In the genomic region with DNA sequence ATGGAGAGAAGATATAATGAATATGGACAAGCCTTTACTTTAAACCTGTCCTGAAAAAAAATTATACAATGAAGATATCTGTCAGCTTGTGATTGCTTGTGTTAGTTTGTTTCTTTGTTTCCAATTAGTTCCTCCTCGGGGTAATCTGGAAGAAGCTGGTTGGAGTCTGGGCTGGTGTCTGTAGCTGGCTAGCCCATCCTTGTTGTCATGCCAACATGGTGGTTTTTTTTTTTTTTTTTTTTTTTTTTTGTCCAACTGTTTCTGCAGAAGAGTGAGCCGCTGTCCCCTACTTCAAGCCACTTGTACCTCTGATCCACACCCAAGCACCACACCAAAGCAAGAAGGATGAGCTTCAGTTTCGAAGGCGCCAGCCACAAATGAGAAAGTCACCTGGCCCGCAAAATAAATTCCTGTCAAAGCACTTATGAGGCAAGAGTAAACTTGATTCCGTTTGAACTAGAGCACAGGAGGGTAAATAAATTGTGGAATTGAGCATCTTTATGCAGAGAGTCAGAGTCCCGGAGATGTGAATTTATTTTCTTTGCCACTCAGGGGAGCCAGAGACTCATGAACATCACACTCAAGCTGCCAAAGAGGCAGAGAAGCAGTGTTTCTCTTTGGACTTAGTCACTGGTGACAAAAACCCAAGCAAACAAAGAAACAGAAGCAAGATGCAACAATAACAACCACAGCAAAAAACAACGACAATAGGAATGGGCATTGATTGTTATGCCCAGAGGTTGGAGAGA, we compare ENCODE assay signal across 10 mouse cellular contexts. TPM values are rescaled to one million over a fixed set of nuclear protein-coding genes. Genes with fewer than 3 reads are reported as not detected.
DNase-seq lines count a peak whose midpoint lies in the region; ATAC-seq and TF ChIP-seq lines count a peak whose summit lies in the region.
"Had no signal": no experiment of that assay in that cellular context is flagged by ENCODE, and none has a peak within 500 bp of the region (broad histone marks: within the 10 kb centered on the region; RNA-seq: fewer than 3 reads in every experiment).

No protein-coding gene starts in this region.

- TF ChIP-seq CTCF in hindbrain, postnatal 0 days (IDR thresholded peaks at IDR 0.05; ENCODE audit: low read depth) = peak; percentile 60
- TF ChIP-seq CTCF in midbrain, postnatal 0 days (IDR thresholded peaks at IDR 0.05) = peak; percentile 76

- H3K4me3 ChIP-seq in forebrain, embryonic 15.5 days = no peak overlapping the region
- no peak overlapping the region for H3K4me3 ChIP-seq in forebrain, embryonic 13.5 days
- no peak overlapping the region for H3K4me3 ChIP-seq in hindbrain, postnatal 0 days (ENCODE audit: low read length)
- no peak overlapping the region for H3K4me3 ChIP-seq in midbrain, postnatal 0 days (ENCODE audit: low read depth, low read length)
- H3K4me3 ChIP-seq: embryonic facial prominence, embryonic 10.5 days had no signal

- H3K27me3 ChIP-seq in forebrain, embryonic 15.5 days = no peaks in the 10 kb centered on the region
- H3K27me3 ChIP-seq in forebrain, embryonic 13.5 days = no peaks in the 10 kb centered on the region
- no peaks in the 10 kb centered on the region for H3K27me3 ChIP-seq in hindbrain, postnatal 0 days (ENCODE audit: insufficient read depth, low read length)
- no peaks in the 10 kb centered on the region for H3K27me3 ChIP-seq in midbrain, postnatal 0 days (ENCODE audit: insufficient read depth, low read length)

- H3K9me3 ChIP-seq in forebrain, embryonic 15.5 days = no peaks in the 10 kb centered on the region
- H3K9me3 ChIP-seq in forebrain, embryonic 13.5 days (replicated peaks) = no peaks in the 10 kb centered on the region
- H3K9me3 ChIP-seq in hindbrain, postnatal 0 days (ENCODE audit: low read length) = no peaks in the 10 kb centered on the region
- no peaks in the 10 kb centered on the region for H3K9me3 ChIP-seq in midbrain, postnatal 0 days (ENCODE audit: low read length)
- H3K9me3 ChIP-seq: embryonic facial prominence, embryonic 10.5 days had no signal

- H3K27ac ChIP-seq in forebrain, embryonic 15.5 days (replicated peaks) = no peak overlapping the region
- H3K27ac ChIP-seq in forebrain, embryonic 13.5 days = no peak overlapping the region
- H3K27ac ChIP-seq in hindbrain, postnatal 0 days = 0 out of 2 replicates have a peak overlapping the region, but pooled peaks have one; percentile 36
- H3K27ac ChIP-seq in midbrain, postnatal 0 days (ENCODE audit: low read depth, low read length) = peak overlapping the region; percentile 51
- H3K27ac ChIP-seq: embryonic facial prominence, embryonic 10.5 days; macrophage had no signal

- no peaks in the 10 kb centered on the region for H3K36me3 ChIP-seq in forebrain, embryonic 15.5 days
- H3K36me3 ChIP-seq in forebrain, embryonic 13.5 days (ENCODE audit: poor library complexity, severe bottlenecking) = no peaks in the 10 kb centered on the region
- no peaks in the 10 kb centered on the region for H3K36me3 ChIP-seq in hindbrain, postnatal 0 days (ENCODE audit: insufficient read depth, low read length)
- no peaks in the 10 kb centered on the region for H3K36me3 ChIP-seq in midbrain, postnatal 0 days (ENCODE audit: insufficient read depth, low read length)
- H3K36me3 ChIP-seq: embryonic facial prominence, embryonic 10.5 days had no signal

- 71% methylated on average over 8 of the region's 8 CpGs for WGBS in forebrain, embryonic 15.5 days
- 77% methylated on average over 8 of the region's 8 CpGs for WGBS in forebrain, embryonic 13.5 days
- WGBS in hindbrain, postnatal 0 days = 42% methylated on average over 8 of the region's 8 CpGs
- 42% methylated on average over 8 of the region's 8 CpGs for WGBS in midbrain, postnatal 0 days

- peak; percentile 57 to 74 for DNase-seq in left cerebral cortex, postnatal 14 days (ENCODE audit: low spot score in 2 of 2)
- DNase-seq in left cerebral cortex, postnatal 4 days = no peak
- DNase-seq in hindbrain, postnatal 0 days (ENCODE audit: low spot score) = peak; percentile 75
- peak; percentile 70 for DNase-seq in midbrain, postnatal 0 days (ENCODE audit: low spot score)
- DNase-seq in testis, postnatal 10 days (ENCODE audit: low spot score) = no peak
- no peak for DNase-seq in lung, adult 18-20 months

- 0 out of 2 replicates have a peak, but pooled peaks cover 2% of the 10 kb centered on the region for H3K4me1 ChIP-seq in forebrain, embryonic 15.5 days
- peaks cover 12% of the 10 kb centered on the region; the same call in 1 of the 2 replicates for H3K4me1 ChIP-seq in forebrain, embryonic 13.5 days
- H3K4me1 ChIP-seq in hindbrain, postnatal 0 days (ENCODE audit: insufficient read depth, low read length) = no peaks in the 10 kb centered on the region
- H3K4me1 ChIP-seq in midbrain, postnatal 0 days (ENCODE audit: insufficient read depth, low read length) = peaks cover 2% of the 10 kb centered on the region; the same call in 1 of the 2 replicates

- intact Hi-C loops in left cerebral cortex, postnatal 14 days (cut with DNase I) = loop anchor here (10.0 kb wide), 1 partner anchor 377 kb away; no protein-coding TSS in a partner anchor
- intact Hi-C loops in left cerebral cortex, postnatal 4 days (cut with DNase I) = no loop called here

- no peak overlapping the region for H3K4me2 ChIP-seq in forebrain, embryonic 15.5 days (replicated peaks)
- no peak overlapping the region for H3K4me2 ChIP-seq in forebrain, embryonic 13.5 days
- no peak overlapping the region for H3K4me2 ChIP-seq in hindbrain, postnatal 0 days (ENCODE audit: low read depth, low read length)
- H3K4me2 ChIP-seq in midbrain, postnatal 0 days (ENCODE audit: low read depth, low read length, poor library complexity, severe bottlenecking) = no peak overlapping the region

- 0 out of 2 replicates have a peak, but pooled peaks have one; percentile 11 for ATAC-seq in forebrain, embryonic 15.5 days (replicated peaks)
- ATAC-seq in forebrain, embryonic 13.5 days = no peak
- ATAC-seq in hindbrain, postnatal 0 days = peak; percentile 64
- ATAC-seq in midbrain, postnatal 0 days (ENCODE audit: low FRiP score) = peak; percentile 54

- no peak overlapping the region for H3K9ac ChIP-seq in forebrain, embryonic 15.5 days (replicated peaks)
- no peak overlapping the region for H3K9ac ChIP-seq in forebrain, embryonic 13.5 days
- no peak overlapping the region for H3K9ac ChIP-seq in hindbrain, postnatal 0 days (replicated peaks; ENCODE audit: low read length)
- no peak overlapping the region for H3K9ac ChIP-seq in midbrain, postnatal 0 days (replicated peaks; ENCODE audit: low read length, poor library complexity, severe bottlenecking)

RNA-seq across cellular contexts. Expression of a gene that starts 11.4 kb away (rescaled TPM):
- 108 and 112 TPM in 2 replicates for polyA plus RNA-seq in forebrain, embryonic 15.5 days (2015; fragmentation: Nextera tagmentation; extraction: Ambion mirVana)
- 108 and 109 TPM in 2 replicates for polyA plus RNA-seq in forebrain, embryonic 13.5 days (2015; fragmentation: Nextera tagmentation; extraction: Ambion mirVana)
- 100 to 1,000 TPM; 251 to 280 TPM for total RNA-seq in left cerebral cortex, postnatal 14 days (2021)
- total RNA-seq in left cerebral cortex, postnatal 4 days (2021) = 100 to 1,000 TPM; 178 to 180 TPM
- total RNA-seq in hindbrain, postnatal 0 days (2014; rRNA removed) = 18.9 and 21.0 TPM in 2 replicates
- polyA plus RNA-seq in hindbrain, postnatal 0 days (2015; fragmentation: Nextera tagmentation; extraction: Ambion mirVana) = 59.4 and 60.8 TPM in 2 replicates
- 28.5 and 38.1 TPM in 2 replicates for total RNA-seq in midbrain, postnatal 0 days (2014; rRNA removed)
- 66.6 and 74.1 TPM in 2 replicates for polyA plus RNA-seq in midbrain, postnatal 0 days (2015; fragmentation: Nextera tagmentation; extraction: Ambion mirVana)

RNA-seq across cellular contexts. Expression of a gene that starts 30.5 kb away (rescaled TPM):
- polyA plus RNA-seq in forebrain, embryonic 15.5 days (2015; fragmentation: Nextera tagmentation; extraction: Ambion mirVana) = 12.8 and 13.2 TPM in 2 replicates
- polyA plus RNA-seq in forebrain, embryonic 13.5 days (2015; fragmentation: Nextera tagmentation; extraction: Ambion mirVana) = 12.4 and 12.8 TPM in 2 replicates
- total RNA-seq in left cerebral cortex, postnatal 14 days (2021) = 10 to 100 TPM; 16.6 to 19.3 TPM
- total RNA-seq in left cerebral cortex, postnatal 4 days (2021) = 10 to 100 TPM; 27.0 to 33.5 TPM
- total RNA-seq in hindbrain, postnatal 0 days (2014; rRNA removed) = 18.7 and 22.4 TPM in 2 replicates
- 13.1 and 14.4 TPM in 2 replicates for polyA plus RNA-seq in hindbrain, postnatal 0 days (2015; fragmentation: Nextera tagmentation; extraction: Ambion mirVana)
- 25.6 and 32.2 TPM in 2 replicates for total RNA-seq in midbrain, postnatal 0 days (2014; rRNA removed)
- polyA plus RNA-seq in midbrain, postnatal 0 days (2015; fragmentation: Nextera tagmentation; extraction: Ambion mirVana) = 18.1 TPM in 2 replicates

Comparison
In these comparisons a context has a peak if more than half of its experiments do, and no peak if none do; other contexts are left out.
1. DNase-seq: peak in left cerebral cortex, postnatal 14 days (2 of 2), hindbrain, postnatal 0 days (single experiment) and midbrain, postnatal 0 days (single experiment); none in left cerebral cortex, postnatal 4 days (single experiment), testis, postnatal 10 days (single experiment) and lung, adult 18-20 months (0 of 2).
2. H3K27ac ChIP-seq: peak in hindbrain, postnatal 0 days (single experiment) and midbrain, postnatal 0 days (single experiment); none in forebrain, embryonic 15.5 days (single experiment) and forebrain, embryonic 13.5 days (single experiment).